9 mouse cellular contexts compared by ENCODE assay signal in the genomic region with DNA sequence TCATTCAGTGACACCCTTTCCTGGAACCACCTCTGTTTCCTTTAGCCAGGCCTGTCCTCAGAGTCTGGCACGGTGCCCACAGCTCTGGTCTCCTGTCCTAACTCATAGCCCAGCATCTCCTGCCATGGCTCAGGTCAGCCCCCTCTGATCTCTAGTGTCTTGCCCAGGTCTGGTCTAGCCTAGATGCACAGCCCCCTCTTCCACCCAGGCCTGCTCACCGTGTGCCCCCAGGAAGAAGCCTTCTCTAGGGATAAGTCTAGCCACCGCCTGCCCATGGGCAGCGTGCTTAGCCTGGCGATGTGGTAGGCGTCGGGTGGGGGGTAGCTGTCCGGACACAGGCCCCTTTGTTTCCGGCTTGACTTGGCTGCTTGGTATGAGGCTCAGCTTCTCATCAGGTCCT. TPM values are rescaled to one million over a fixed set of nuclear protein-coding genes. Genes with fewer than 3 reads are reported as not detected.
DNase-seq lines count a peak whose midpoint lies in the region; ATAC-seq and TF ChIP-seq lines count a peak whose summit lies in the region.
"Had no signal": no experiment of that assay in that cellular context is flagged by ENCODE, and none has a peak within 500 bp of the region (broad histone marks: within the 10 kb centered on the region; RNA-seq: fewer than 3 reads in every experiment).

No protein-coding gene starts in this region.

- peaks cover 4% of the 10 kb centered on the region; the same call in 1 of the 2 replicates for H3K36me3 ChIP-seq in hindbrain, embryonic 10.5 days
- H3K36me3 ChIP-seq in hindbrain, embryonic 11.5 days (ENCODE audit: control insufficient read depth, insufficient read depth, low read length) = no peaks in the 10 kb centered on the region
- peaks cover 6% of the 10 kb centered on the region; the same call in 1 of the 2 replicates for H3K36me3 ChIP-seq in hindbrain, embryonic 15.5 days
- no peaks in the 10 kb centered on the region for H3K36me3 ChIP-seq in neural tube, embryonic 15.5 days
- peaks cover 8% of the 10 kb centered on the region; the same call in 1 of the 2 replicates for H3K36me3 ChIP-seq in intestine, postnatal 0 days (ENCODE audit: control insufficient read depth, insufficient read depth)

- no peaks in the 10 kb centered on the region for H3K9me3 ChIP-seq in hindbrain, embryonic 10.5 days
- no peaks in the 10 kb centered on the region for H3K9me3 ChIP-seq in hindbrain, embryonic 11.5 days (ENCODE audit: control insufficient read depth, low read length)
- H3K9me3 ChIP-seq in hindbrain, embryonic 15.5 days = no peaks in the 10 kb centered on the region
- H3K9me3 ChIP-seq in neural tube, embryonic 15.5 days (replicated peaks) = no peaks in the 10 kb centered on the region
- no peaks in the 10 kb centered on the region for H3K9me3 ChIP-seq in intestine, postnatal 0 days (ENCODE audit: control insufficient read depth)

- peaks cover 33% of the 10 kb centered on the region for H3K4me1 ChIP-seq in hindbrain, embryonic 10.5 days (replicated peaks)
- 0 out of 2 replicates have a peak, but pooled peaks cover under 1% of the 10 kb centered on the region for H3K4me1 ChIP-seq in hindbrain, embryonic 11.5 days (replicated peaks; ENCODE audit: control insufficient read depth, insufficient read depth, low read length)
- H3K4me1 ChIP-seq in hindbrain, embryonic 15.5 days (replicated peaks) = peaks cover 18% of the 10 kb centered on the region
- H3K4me1 ChIP-seq in neural tube, embryonic 15.5 days = peaks cover 14% of the 10 kb centered on the region; the same call in 1 of the 2 replicates
- H3K4me1 ChIP-seq in intestine, postnatal 0 days (replicated peaks; ENCODE audit: control insufficient read depth, insufficient read depth, low read length) = 0 out of 2 replicates have a peak, but pooled peaks cover 3% of the 10 kb centered on the region

- H3K4me3 ChIP-seq in hindbrain, embryonic 10.5 days = no peak overlapping the region
- H3K4me3 ChIP-seq in hindbrain, embryonic 11.5 days (ENCODE audit: low read depth, low read length) = no peak overlapping the region
- no peak overlapping the region for H3K4me3 ChIP-seq in hindbrain, embryonic 15.5 days
- H3K4me3 ChIP-seq in neural tube, embryonic 15.5 days (replicated peaks) = no peak overlapping the region
- no peak overlapping the region for H3K4me3 ChIP-seq in intestine, postnatal 0 days (ENCODE audit: low read depth, low read length)

- WGBS in hindbrain, embryonic 10.5 days = 81% methylated on average over 9 of the region's 9 CpGs
- 75% methylated on average over 9 of the region's 9 CpGs for WGBS in hindbrain, embryonic 11.5 days
- 65% methylated on average over 9 of the region's 9 CpGs for WGBS in hindbrain, embryonic 15.5 days
- 63% methylated on average over 9 of the region's 9 CpGs for WGBS in neural tube, embryonic 15.5 days
- WGBS in intestine, postnatal 0 days = 88% methylated on average over 9 of the region's 9 CpGs

- no peak overlapping the region for H3K9ac ChIP-seq in hindbrain, embryonic 11.5 days (ENCODE audit: low read depth, low read length)
- H3K9ac ChIP-seq in hindbrain, embryonic 15.5 days = no peak overlapping the region
- H3K9ac ChIP-seq in neural tube, embryonic 15.5 days (replicated peaks) = no peak overlapping the region
- H3K9ac ChIP-seq in intestine, postnatal 0 days (ENCODE audit: low read depth, low read length) = no peak overlapping the region

- no peak for ATAC-seq in hindbrain, embryonic 11.5 days (ENCODE audit: low FRiP score)
- ATAC-seq in hindbrain, embryonic 15.5 days (ENCODE audit: low FRiP score, low read depth) = peak; percentile 59
- ATAC-seq in neural tube, embryonic 15.5 days (ENCODE audit: low FRiP score) = peak; percentile 46; the same call in 1 of the 2 replicates
- no peak for ATAC-seq in intestine, postnatal 0 days

- no peak overlapping the region for H3K4me2 ChIP-seq in hindbrain, embryonic 11.5 days (replicated peaks; ENCODE audit: low read depth, low read length)
- no peak overlapping the region for H3K4me2 ChIP-seq in hindbrain, embryonic 15.5 days
- H3K4me2 ChIP-seq in neural tube, embryonic 15.5 days = no peak overlapping the region
- no peak overlapping the region for H3K4me2 ChIP-seq in intestine, postnatal 0 days (replicated peaks; ENCODE audit: low read depth)

- H3K27me3 ChIP-seq in hindbrain, embryonic 10.5 days (ENCODE audit: insufficient read depth, poor library complexity, severe bottlenecking) = 0 out of 2 replicates have a peak, but pooled peaks cover 3% of the 10 kb centered on the region
- H3K27me3 ChIP-seq in hindbrain, embryonic 11.5 days (ENCODE audit: control insufficient read depth, insufficient read depth, low read length) = no peaks in the 10 kb centered on the region
- H3K27me3 ChIP-seq in hindbrain, embryonic 15.5 days = no peaks in the 10 kb centered on the region
- no peaks in the 10 kb centered on the region for H3K27me3 ChIP-seq in neural tube, embryonic 15.5 days (replicated peaks)
- no peaks in the 10 kb centered on the region for H3K27me3 ChIP-seq in intestine, postnatal 0 days (replicated peaks; ENCODE audit: control insufficient read depth, insufficient read depth, low read length)

- H3K27ac ChIP-seq in hindbrain, embryonic 10.5 days = peak overlapping the region; percentile 35; the same call in 1 of the 2 replicates
- no peak overlapping the region for H3K27ac ChIP-seq in hindbrain, embryonic 11.5 days (ENCODE audit: low read depth, low read length)
- peak overlapping the region; percentile 75 for H3K27ac ChIP-seq in hindbrain, embryonic 15.5 days (replicated peaks)
- peak overlapping the region; percentile 73 for H3K27ac ChIP-seq in neural tube, embryonic 15.5 days (replicated peaks)
- H3K27ac ChIP-seq in intestine, postnatal 0 days (ENCODE audit: low read depth, low read length) = no peak overlapping the region

- no peak for TF ChIP-seq CTCF in intestine, postnatal 0 days (IDR thresholded peaks at IDR 0.05; ENCODE audit: low read depth)

- DNase-seq in hindbrain, embryonic 10.5 days (ENCODE audit: low spot score) = no peak
- DNase-seq in hindbrain, embryonic 11.5 days (ENCODE audit: low spot score) = no peak
- DNase-seq in right cerebral cortex, postnatal 14 days = peak; percentile 60
- DNase-seq in right cerebral cortex, adult 2 months (ENCODE audit: low spot score in 2 of 2) = no peak
- no peak for DNase-seq in spleen, adult 12 weeks (ENCODE audit: low spot score)
- DNase-seq: heart, postnatal 10 days had no signal

RNA-seq across cellular contexts. Expression of a gene that starts 17.2 kb away (rescaled TPM):
- 2.0 and 2.4 TPM in 2 replicates for polyA plus RNA-seq in hindbrain, embryonic 10.5 days (2016; fragmentation: Nextera tagmentation; extraction: Ambion mirVana)
- 1.7 and 1.8 TPM in 2 replicates for polyA plus RNA-seq in hindbrain, embryonic 11.5 days (2014; fragmentation: Nextera tagmentation; extraction: Ambion mirVana)
- 2.5 and 3.3 TPM in 2 replicates for polyA plus RNA-seq in hindbrain, embryonic 15.5 days (2015; fragmentation: Nextera tagmentation; extraction: Ambion mirVana)
- 1.4 and 1.6 TPM in 2 replicates for polyA plus RNA-seq in neural tube, embryonic 15.5 days (2015; fragmentation: Nextera tagmentation; extraction: Ambion mirVana)
- 0.64 and 0.80 TPM in 2 replicates for polyA plus RNA-seq in intestine, postnatal 0 days (2015; fragmentation: Nextera tagmentation; extraction: Ambion mirVana)

RNA-seq across cellular contexts. Expression of a gene that starts 20.8 kb away (rescaled TPM):
- polyA plus RNA-seq in hindbrain, embryonic 10.5 days (2016; fragmentation: Nextera tagmentation; extraction: Ambion mirVana) = 7.2 and 7.3 TPM in 2 replicates
- 6.2 and 7.1 TPM in 2 replicates for polyA plus RNA-seq in hindbrain, embryonic 11.5 days (2014; fragmentation: Nextera tagmentation; extraction: Ambion mirVana)
- 45.8 and 48.1 TPM in 2 replicates for polyA plus RNA-seq in hindbrain, embryonic 15.5 days (2015; fragmentation: Nextera tagmentation; extraction: Ambion mirVana)
- 51.5 and 52.5 TPM in 2 replicates for polyA plus RNA-seq in neural tube, embryonic 15.5 days (2015; fragmentation: Nextera tagmentation; extraction: Ambion mirVana)
- polyA plus RNA-seq in intestine, postnatal 0 days (2015; fragmentation: Nextera tagmentation; extraction: Ambion mirVana) = 4.9 and 5.8 TPM in 2 replicates

RNA-seq across cellular contexts. Expression of a gene that starts 28.1 kb away (rescaled TPM):
- 22.7 and 31.7 TPM in 2 replicates for polyA plus RNA-seq in hindbrain, embryonic 10.5 days (2016; fragmentation: Nextera tagmentation; extraction: Ambion mirVana)
- polyA plus RNA-seq in hindbrain, embryonic 11.5 days (2014; fragmentation: Nextera tagmentation; extraction: Ambion mirVana) = 27.3 and 27.9 TPM in 2 replicates
- polyA plus RNA-seq in hindbrain, embryonic 15.5 days (2015; fragmentation: Nextera tagmentation; extraction: Ambion mirVana) = 56.5 and 69.5 TPM in 2 replicates
- 49.6 and 58.6 TPM in 2 replicates for polyA plus RNA-seq in neural tube, embryonic 15.5 days (2015; fragmentation: Nextera tagmentation; extraction: Ambion mirVana)
- 8.7 and 8.9 TPM in 2 replicates for polyA plus RNA-seq in intestine, postnatal 0 days (2015; fragmentation: Nextera tagmentation; extraction: Ambion mirVana)

RNA-seq across cellular contexts. Expression of a gene that starts 32.0 kb away (rescaled TPM):
- polyA plus RNA-seq in hindbrain, embryonic 10.5 days (2016; fragmentation: Nextera tagmentation; extraction: Ambion mirVana) = 208 and 263 TPM in 2 replicates
- 233 and 246 TPM in 2 replicates for polyA plus RNA-seq in hindbrain, embryonic 11.5 days (2014; fragmentation: Nextera tagmentation; extraction: Ambion mirVana)
- polyA plus RNA-seq in hindbrain, embryonic 15.5 days (2015; fragmentation: Nextera tagmentation; extraction: Ambion mirVana) = 570 and 601 TPM in 2 replicates
- polyA plus RNA-seq in neural tube, embryonic 15.5 days (2015; fragmentation: Nextera tagmentation; extraction: Ambion mirVana) = 544 and 626 TPM in 2 replicates
- 441 and 442 TPM in 2 replicates for polyA plus RNA-seq in intestine, postnatal 0 days (2015; fragmentation: Nextera tagmentation; extraction: Ambion mirVana)

RNA-seq across cellular contexts. Expression of a gene that starts 36.7 kb away (rescaled TPM):
- polyA plus RNA-seq in hindbrain, embryonic 10.5 days (2016; fragmentation: Nextera tagmentation; extraction: Ambion mirVana) = 27.1 and 27.5 TPM in 2 replicates
- 21.0 and 26.8 TPM in 2 replicates for polyA plus RNA-seq in hindbrain, embryonic 11.5 days (2014; fragmentation: Nextera tagmentation; extraction: Ambion mirVana)
- polyA plus RNA-seq in hindbrain, embryonic 15.5 days (2015; fragmentation: Nextera tagmentation; extraction: Ambion mirVana) = 21.8 and 23.6 TPM in 2 replicates
- polyA plus RNA-seq in neural tube, embryonic 15.5 days (2015; fragmentation: Nextera tagmentation; extraction: Ambion mirVana) = 21.3 and 21.8 TPM in 2 replicates
- polyA plus RNA-seq in intestine, postnatal 0 days (2015; fragmentation: Nextera tagmentation; extraction: Ambion mirVana) = 5.0 and 5.5 TPM in 2 replicates

Comparison
In these comparisons a context has a peak if more than half of its experiments do, and no peak if none do; other contexts are left out.
1. H3K27ac ChIP-seq: peak in hindbrain, embryonic 10.5 days (single experiment), hindbrain, embryonic 15.5 days (single experiment) and neural tube, embryonic 15.5 days (single experiment); none in hindbrain, embryonic 11.5 days (single experiment) and intestine, postnatal 0 days (single experiment).
2. ATAC-seq: peak in hindbrain, embryonic 15.5 days (single experiment) and neural tube, embryonic 15.5 days (single experiment); none in hindbrain, embryonic 11.5 days (single experiment) and intestine, postnatal 0 days (single experiment).